Mouse (Mus musculus) CH12.LX (cell line): ENCODE data around the gene Uqcr11. TPM values are rescaled to one million over a fixed set of nuclear protein-coding genes. Genes with fewer than 3 reads are reported as not detected.

ENCODE experiments used
- DNase-seq: peaks from one replicate; pipeline ENCODE4 v3.0.0-alpha.2; 2013; ENCODE audit errors: extremely low read depth
- H3K27ac ChIP-seq: 2 replicates; pipeline ENCODE4 v1.5.1; 2012; ENCODE audit warnings: low read depth, mild to moderate bottlenecking, control low read depth, moderate library complexity; ENCODE audit not compliant: insufficient read depth
- H3K27me3 ChIP-seq: replicated peaks from 2 replicates; pipeline ENCODE3; 2012; ENCODE audit warnings: inconsistent platforms
- H3K36me3 ChIP-seq, 2 experiments: replicated peaks in 1 of 2; 2 replicates each; pipeline versions ENCODE3 to v1.6.1; 2012; ENCODE audit warnings: inconsistent platforms in 1 of 2, low read length in 1 of 2, mild to moderate bottlenecking in 1 of 2, mixed read lengths in 1 of 2, moderate library complexity in 1 of 2; ENCODE audit not compliant: control insufficient read depth in 1 of 2, insufficient read depth in 1 of 2
- H3K4me1 ChIP-seq, 2 experiments: 2 replicates each; pipeline ENCODE4 v1.6.1; 2012; ENCODE audit warnings: inconsistent platforms in 1 of 2, moderate library complexity in 1 of 2; ENCODE audit not compliant: insufficient read depth in 2 of 2, control insufficient read depth in 1 of 2
- H3K4me2 ChIP-seq: 2 replicates; pipeline ENCODE4 v1.6.1; 2012; ENCODE audit warnings: low read depth, mild to moderate bottlenecking, control low read depth; ENCODE audit not compliant: poor library complexity, insufficient read depth, severe bottlenecking
- H3K4me3 ChIP-seq, 3 experiments: fragments of 150-350 bp in 1 of 3; sonication (generic) in 1 of 3; replicated peaks in 1 of 3; 2 replicates each; pipeline versions ENCODE3 to v1.5.1; 2011 to 2012; ENCODE audit warnings: low read depth in 2 of 3, low read length in 2 of 3, mild to moderate bottlenecking in 2 of 3, moderate library complexity in 2 of 3, control low read depth in 1 of 3, improper control_type of control experiment in 1 of 3, inconsistent platforms in 1 of 3, mixed read lengths in 1 of 3; ENCODE audit not compliant: poor library complexity in 1 of 3
- H3K79me2 ChIP-seq: replicated peaks from 2 replicates; pipeline ENCODE4 v1.6.1; 2012; ENCODE audit warnings: mild to moderate bottlenecking, moderate library complexity; ENCODE audit not compliant: control insufficient read depth, poor library complexity, insufficient read depth, severe bottlenecking; ENCODE audit errors: extremely low read depth
- H3K9ac ChIP-seq: 2 replicates; pipeline ENCODE4 v1.6.1; 2012; ENCODE audit warnings: low read depth, mild to moderate bottlenecking, control low read depth, moderate library complexity; ENCODE audit not compliant: insufficient read depth
- H3K9me3 ChIP-seq: replicated peaks from 2 replicates; pipeline ENCODE3; 2012; ENCODE audit warnings: low read length, inconsistent platforms, mixed read lengths
- CHD1 ChIP-seq: IDR thresholded peaks from 2 replicates; pipeline ENCODE4 v1.6.1; 2012; ENCODE audit warnings: low read depth, low read length, improper control_type of control experiment, inconsistent platforms
- CHD2 ChIP-seq: IDR thresholded peaks from 2 replicates; pipeline ENCODE4 v1.6.1; 2011; ENCODE audit warnings: low read length, improper control_type of control experiment
- CTCF ChIP-seq, 2 experiments: IDR thresholded peaks in 1 of 2; conservative IDR thresholded peaks in 1 of 2; 2 replicates each; pipeline ENCODE4 v1.5.1; 2011 to 2012; ENCODE audit warnings: low read depth in 2 of 2, low read length in 2 of 2, improper control_type of control experiment in 1 of 2, inconsistent platforms in 1 of 2, mild to moderate bottlenecking in 1 of 2, moderate library complexity in 1 of 2
- EP300 ChIP-seq: IDR thresholded peaks from 2 replicates; pipeline ENCODE4 v1.6.1; 2011; ENCODE audit warnings: low read length, improper control_type of control experiment
- ETS1 ChIP-seq: conservative IDR thresholded peaks from 2 replicates; pipeline ENCODE4 v1.6.1; 2012; ENCODE audit warnings: low read depth, mild to moderate bottlenecking, inconsistent platforms, low read length, improper control_type of control experiment, moderate library complexity
- GABPA ChIP-seq: IDR thresholded peaks from 2 replicates; pipeline ENCODE4 v1.6.1; 2012; ENCODE audit warnings: low read depth, low read length, improper control_type of control experiment, inconsistent platforms; ENCODE audit not compliant: insufficient replicate concordance
- HCFC1 ChIP-seq: IDR thresholded peaks from 2 replicates; pipeline ENCODE4 v1.6.1; 2012; ENCODE audit warnings: low read depth, mild to moderate bottlenecking, inconsistent platforms, low read length, improper control_type of control experiment
- IRF4 ChIP-seq: IDR thresholded peaks from 2 replicates; pipeline ENCODE4 v1.6.1; 2014; ENCODE audit warnings: low read depth, mild to moderate bottlenecking, inconsistent platforms, low read length, improper control_type of control experiment
- KAT2A ChIP-seq: IDR thresholded peaks from 2 replicates; pipeline ENCODE4 v1.6.1; 2012; ENCODE audit warnings: low read length, improper control_type of control experiment, inconsistent platforms; ENCODE audit not compliant: insufficient replicate concordance
- MAX ChIP-seq: IDR thresholded peaks from 2 replicates; pipeline ENCODE4 v1.6.1; 2011; ENCODE audit warnings: low read length, improper control_type of control experiment
- MAZ ChIP-seq: IDR thresholded peaks from 2 replicates; pipeline ENCODE4 v1.6.1; 2012; ENCODE audit warnings: low read depth, mild to moderate bottlenecking, inconsistent platforms, low read length, improper control_type of control experiment, moderate library complexity
- MYC ChIP-seq: IDR thresholded peaks from 2 replicates; pipeline ENCODE4 v1.6.1; 2011; ENCODE audit warnings: low read depth, mild to moderate bottlenecking, improper control_type of control experiment, low read length
- NELFE ChIP-seq: IDR thresholded peaks from 2 replicates; pipeline ENCODE4 v1.6.1; 2011; ENCODE audit warnings: low read depth, low read length, improper control_type of control experiment
- PAX5 ChIP-seq: IDR thresholded peaks from 2 replicates; pipeline ENCODE4 v1.6.1; 2012; ENCODE audit warnings: low read length, inconsistent platforms, mixed read lengths
- POLR2A ChIP-seq: IDR thresholded peaks from 2 replicates; pipeline ENCODE4 v1.6.1; 2011; ENCODE audit warnings: low read depth, mild to moderate bottlenecking, improper control_type of control experiment, low read length
- POLR2AphosphoS2 ChIP-seq: IDR thresholded peaks from 2 replicates; pipeline ENCODE4 v1.6.1; 2011; ENCODE audit warnings: low read depth, low read length, improper control_type of control experiment
- RAD21 ChIP-seq: IDR thresholded peaks from 2 replicates; pipeline ENCODE4 v1.6.1; 2011; ENCODE audit warnings: low read depth, mild to moderate bottlenecking, low read length, improper control_type of control experiment, moderate library complexity
- SIN3A ChIP-seq: IDR thresholded peaks from 2 replicates; pipeline ENCODE4 v1.6.1; 2012; ENCODE audit warnings: low read length, improper control_type of control experiment, inconsistent platforms
- SMC3 ChIP-seq: IDR thresholded peaks from 2 replicates; pipeline ENCODE4 v1.6.1; 2011; ENCODE audit warnings: low read depth, low read length, improper control_type of control experiment
- TBP ChIP-seq: conservative IDR thresholded peaks from 2 replicates; pipeline ENCODE4 v1.6.1; 2011; ENCODE audit warnings: low read depth, low read length, improper control_type of control experiment
- TCF12 ChIP-seq: IDR thresholded peaks from 2 replicates; pipeline ENCODE4 v1.6.1; 2014; ENCODE audit warnings: low read depth, mild to moderate bottlenecking, inconsistent platforms, low read length, improper control_type of control experiment
- UBTF ChIP-seq: IDR thresholded peaks from 2 replicates; pipeline ENCODE4 v1.6.1; 2012; ENCODE audit warnings: low read depth, mild to moderate bottlenecking, inconsistent platforms, low read length, improper control_type of control experiment, moderate library complexity
- ZC3H11A ChIP-seq: IDR thresholded peaks from 2 replicates; pipeline ENCODE4 v1.6.1; 2012; ENCODE audit warnings: low read depth, mild to moderate bottlenecking, inconsistent platforms, low read length, improper control_type of control experiment
- ZKSCAN1 ChIP-seq: IDR thresholded peaks from 2 replicates; pipeline ENCODE4 v1.6.1; 2012; ENCODE audit warnings: low read depth, inconsistent platforms, low read length, improper control_type of control experiment, borderline replicate concordance
- ZNF384 ChIP-seq: IDR thresholded peaks from 2 replicates; pipeline ENCODE4 v1.6.1; 2012; ENCODE audit warnings: low read depth, low read length, improper control_type of control experiment, inconsistent platforms
- dilution Hi-C: fragments of 300-500 bp; cut with MboI; formaldehyde crosslinking; loops from 2 replicates; pipeline ENCODE4 v1.14.3; 2020; ENCODE audit warnings: low sequenced_read_pairs; ENCODE audit not compliant: extremely low pct_unique_long_range_greater_than_20kb, extremely low pct_ligation_motif_present
- in situ Hi-C: fragments of 300-500 bp; cut with MboI; formaldehyde crosslinking; loops from 3 replicates; pipeline ENCODE4 v1.14.3; 2019; ENCODE audit warnings: low sequenced_read_pairs, low pct_ligation_motif_present, low pct_unique_long_range_greater_than_20kb, mixed read lengths
- polyA plus RNA-seq: library from polyadenylated mRNA; unstranded; fragments of >175 nt; gene quantifications from 2 replicates; pipeline ENCODE4 v1.2.1, GENCODE M21; 2012; ENCODE audit warnings: low read depth; ENCODE audit not compliant: insufficient read length
- total RNA-seq, 2 experiments: library from RNA; depleted of rRNA; stranded (reverse); fragments of 300-350 nt in 1 of 2; fragments of >200 nt in 1 of 2; gene quantifications; 2 replicates each; pipeline ENCODE4 v1.2.3; 2012 to 2014

Gene Uqcr11
- total and polyA plus RNA-seq, 3 experiments, result 206 to 466 (median 444) TPM

DNA sequence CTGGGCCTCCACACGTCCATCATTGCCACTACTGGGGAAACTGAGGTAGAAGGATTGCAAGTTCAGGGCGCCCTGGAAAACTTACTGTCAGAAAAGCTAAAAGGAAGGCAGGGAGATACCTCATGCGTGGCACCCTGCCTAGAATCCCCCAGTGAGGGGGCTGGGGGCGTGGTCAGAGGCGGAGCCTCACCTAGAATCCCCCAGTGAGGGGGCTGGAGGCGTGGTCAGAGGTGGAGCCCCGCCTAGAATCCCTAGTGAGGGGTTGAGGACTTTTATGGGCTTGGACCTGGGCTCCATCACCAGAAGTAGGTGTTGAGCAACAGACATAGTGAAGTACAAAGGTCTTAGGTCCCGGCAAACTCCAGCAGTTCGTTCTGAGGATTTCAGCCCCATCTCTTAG lies 29.6 kb upstream of the Uqcr11 start:
- no peaks in the 10 kb centered on the region for H3K27me3 ChIP-seq
- peak overlapping the region; percentile 27; the same call in 1 of the 2 replicates for H3K4me2 ChIP-seq
- DNase-seq, result peak; percentile 78
- H3K4me1 ChIP-seq, result peaks cover 22 to 53% of the 10 kb centered on the region in 2 experiments
- in situ Hi-C loops (loop anchor here (25.0 kb wide), 1 partner anchor 251 kb away; the partner anchor contains the start of gene Mknk2), dilution Hi-C loops (no loop called here)
- H3K9ac ChIP-seq, result no peak overlapping the region; the same call in 1 of the 2 replicates
- no peaks in the 10 kb centered on the region for H3K9me3 ChIP-seq
- H3K4me3 ChIP-seq, result no peak overlapping the region
- no peak for TF ChIP-seq UBTF
- peak; percentile 30; the same call in 1 of the 2 replicates for TF ChIP-seq POLR2A
- H3K27ac ChIP-seq, result peak overlapping the region; percentile 82
- peaks cover 21% of the 10 kb centered on the region for H3K79me2 ChIP-seq
- no peaks in the 10 kb centered on the region for H3K36me3 ChIP-seq

DNA sequence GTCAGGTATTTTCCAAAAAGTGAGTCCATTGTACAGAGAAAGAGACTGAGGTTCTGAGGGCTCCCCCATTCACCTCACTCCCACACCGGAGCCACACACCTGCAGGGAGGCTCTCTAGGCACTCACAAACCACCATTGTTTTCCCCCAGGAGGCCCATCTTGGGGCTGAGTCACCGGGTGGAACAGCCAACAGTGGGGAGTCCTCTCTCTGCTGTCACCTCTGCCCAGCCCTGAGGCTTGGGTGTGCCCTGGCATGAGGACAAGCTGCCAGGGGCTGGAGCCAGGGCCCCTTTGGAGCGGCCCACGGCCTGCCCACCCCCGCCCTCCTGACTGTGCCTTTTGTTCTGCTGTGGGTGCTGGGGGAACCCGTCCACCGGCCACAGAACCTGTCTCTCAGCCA lies 29.1 kb upstream of the Uqcr11 start:
- TF ChIP-seq MAZ, result peak; percentile 52; the same call in 1 of the 2 replicates
- TF ChIP-seq SMC3, result no peak
- no peak; the same call in 1 of the 2 replicates for TF ChIP-seq MAX
- TF ChIP-seq POLR2A, result no peak; the same call in 1 of the 2 replicates
- TF ChIP-seq ZC3H11A, result no peak
- no peak for TF ChIP-seq GABPA
- no peak for TF ChIP-seq POLR2AphosphoS2
- no peak for TF ChIP-seq ZNF384
- no peak for TF ChIP-seq NELFE
- no peak for TF ChIP-seq ZKSCAN1
- no peak for TF ChIP-seq HCFC1
- peak; percentile 89 for TF ChIP-seq TCF12
- TF ChIP-seq EP300, result peak; percentile 77
- TF ChIP-seq CHD2, result peak; percentile 68
- TF ChIP-seq IRF4, result peak; percentile 52
- no peak for TF ChIP-seq KAT2A
- TF ChIP-seq CHD1, result no peak
- no peak for TF ChIP-seq RAD21
- TF ChIP-seq SIN3A, result peak; percentile 39; the same call in 1 of the 2 replicates
- no peak for TF ChIP-seq PAX5
- TF ChIP-seq MYC, result no peak
- no peak for TF ChIP-seq TBP
- no peak for TF ChIP-seq CTCF (conservative IDR thresholded peaks at IDR 0.05 in 1 of 2, IDR thresholded peaks at IDR 0.05 in 1 of 2; ENCODE audit: low read depth in 2 of 2, low read length in 2 of 2)
- peak; percentile 59 for TF ChIP-seq ETS1
- Histone ChIP-seq H3K9ac (no peak overlapping the region; the same call in 1 of the 2 replicates), H3K79me2 (peaks cover 26% of the 10 kb centered on the region), H3K27me3 (no peaks in the 10 kb centered on the region), H3K4me1 (peaks cover 22 to 50% of the 10 kb centered on the region in 2 experiments), H3K4me2 (peak overlapping the region; percentile 27), H3K9me3 (no peaks in the 10 kb centered on the region), H3K36me3 (peaks cover 0 to 3% of the 10 kb centered on the region in 2 experiments), H3K4me3 (no peak overlapping the region), H3K27ac (peak overlapping the region; percentile 82)
- peak; percentile 66 for DNase-seq
- dilution Hi-C loops, result no loop called here
- in situ Hi-C loops, result loop anchor here (25.0 kb wide), 1 partner anchor 252 kb away; the partner anchor contains the start of gene Mknk2
